Mouse (Mus musculus) erythroblast, embryonic 14.5 days (primary cell): ENCODE measurements around the gene Chchd6.

Source experiments
- GATA1 ChIP-seq: IDR thresholded peaks from 2 replicates; pipeline ENCODE4 v1.6.1; 2012; ENCODE audit warnings: low read length, inconsistent platforms, mixed read lengths
- TAL1 ChIP-seq: IDR thresholded peaks from 3 replicates; pipeline ENCODE4 v1.6.1; 2012; ENCODE audit warnings: low read length, inconsistent platforms, mixed read lengths

GRCm38 (mm10) chr6:89422621-89423020 lies 172.8 kb downstream of the Chchd6 start:
- TF ChIP-seq TAL1 (no peak), GATA1 (no peak)
